Mouse (Mus musculus) heart, embryonic 16.5 days (tissue): Measurements from ENCODE around the gene Bscl2. TPM values are rescaled to one million over a fixed set of nuclear protein-coding genes. Genes with fewer than 3 reads are reported as not detected.

ENCODE experiments used
- ATAC-seq: fragments of 200-750 bp; cut with Nextera tagmentation; replicated peaks from 2 replicates; pipeline ENCODE4 v1.8.0; 2017; ENCODE audit warnings: moderate number of reproducible peaks; ENCODE audit not compliant: insufficient read depth, low FRiP score; ENCODE audit errors: extremely low read depth
- H3K27ac ChIP-seq: fragments of 300-500 bp; sonication (generic); 2 replicates; pipeline ENCODE4 v1.5.1; 2014; ENCODE audit warnings: mild to moderate bottlenecking, low read length, control low read depth, moderate library complexity
- H3K27me3 ChIP-seq: fragments of 300-500 bp; sonication (generic); 2 replicates; pipeline ENCODE4 v1.6.1; 2014; ENCODE audit warnings: low read length, mixed read lengths; ENCODE audit not compliant: control insufficient read depth, insufficient read depth
- H3K36me3 ChIP-seq: fragments of 300-500 bp; sonication (generic); 2 replicates; pipeline ENCODE4 v1.6.1; 2014; ENCODE audit not compliant: control insufficient read depth, insufficient read depth
- H3K4me1 ChIP-seq: fragments of 300-500 bp; sonication (generic); 2 replicates; pipeline ENCODE4 v1.6.1; 2014; ENCODE audit warnings: low read length, mixed read lengths; ENCODE audit not compliant: control insufficient read depth, insufficient read depth
- H3K4me2 ChIP-seq: fragments of 300-500 bp; sonication (generic); 2 replicates; pipeline ENCODE4 v1.6.1; 2014; ENCODE audit warnings: low read depth, mild to moderate bottlenecking, control low read depth, low read length
- H3K4me3 ChIP-seq: fragments of 300-500 bp; sonication (generic); 2 replicates; pipeline ENCODE4 v1.5.1; 2014; ENCODE audit warnings: mild to moderate bottlenecking, control low read depth, low read length
- H3K9ac ChIP-seq: fragments of 300-500 bp; sonication (generic); 2 replicates; pipeline ENCODE4 v1.6.1; 2014; ENCODE audit warnings: low read length, control low read depth
- H3K9me3 ChIP-seq: fragments of 300-500 bp; sonication (generic); replicated peaks from 2 replicates; pipeline ENCODE4 v1.6.1; 2016; ENCODE audit warnings: low read length; ENCODE audit not compliant: control insufficient read depth
- WGBS: fragments of 180-500 bp; shearing (Covaris S2); extraction: QIAGEN DNeasy Blood & Tissue Kit; methylation state at CpG from one replicate; pipeline ENCODE4 v1.1.7; 2014; 5-methylcytosine and 5-hydroxymethylcytosine counted together
- polyA plus RNA-seq: library from polyadenylated mRNA; unstranded; fragments of >200 nt; fragmentation: Nextera tagmentation; extraction: Ambion mirVana; gene quantifications from 2 replicates; pipeline ENCODE4 v1.2.1, GENCODE M21; 2015

Bscl2 gene
- polyA plus RNA-seq, 1 experiment from 2014 or later: 43.9 TPM

DNA sequence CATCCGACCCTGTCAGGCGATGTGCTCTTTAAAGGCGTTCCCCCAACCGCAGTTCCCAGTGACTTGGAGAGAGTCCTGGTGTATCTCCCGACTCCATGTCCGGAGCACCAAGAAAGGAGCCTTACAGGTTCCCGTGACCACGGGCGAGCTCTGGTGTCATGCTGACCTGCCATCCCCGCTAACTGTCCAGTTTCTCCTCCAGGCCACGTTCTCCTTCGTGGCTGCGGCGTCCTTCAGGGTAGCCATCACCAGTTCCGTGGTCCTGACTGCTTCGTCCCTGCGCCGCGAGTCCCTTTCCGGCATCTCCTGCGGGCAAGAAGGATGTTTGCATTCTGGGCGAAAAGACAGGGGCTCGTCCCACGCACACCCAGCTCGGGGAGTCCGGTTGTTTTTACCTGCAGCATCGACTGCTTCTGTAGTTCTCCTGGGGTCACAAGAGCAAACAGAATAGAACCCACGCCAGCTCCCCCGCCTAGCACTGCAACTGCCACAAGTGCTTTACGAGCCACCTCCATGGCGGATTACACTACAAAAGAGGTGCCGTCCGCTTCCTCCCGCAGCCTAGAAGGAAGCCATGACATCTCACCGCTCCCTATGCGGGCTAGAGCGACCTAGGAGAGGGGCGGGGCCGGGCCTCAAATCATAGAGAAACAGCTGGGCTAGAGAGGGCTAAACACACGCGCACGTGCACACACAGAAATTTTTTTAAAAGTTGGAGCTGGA lies 43.2 kb downstream of the Bscl2 start, which contains the start of gene Uqcc3:
Gene Uqcc3, minus strand, starts transcription at position 613 of the 723 bp plus-strand sequence.
- WGBS: under 1% methylated on average over 42 of the region's 42 CpGs
- H3K27ac ChIP-seq: peak within 1 kb of the TSS; percentile 92
- H3K4me2 ChIP-seq: peak within 1 kb of the TSS; percentile 85
- no peaks in the 10 kb centered on the region for H3K27me3 ChIP-seq
- peak within 1 kb of the TSS; percentile 95 for H3K4me3 ChIP-seq
- H3K9ac ChIP-seq: peak within 1 kb of the TSS; percentile 93
- peak; percentile 92 for ATAC-seq
- H3K36me3 ChIP-seq: peaks cover 17% of the 10 kb centered on the region
- H3K4me1 ChIP-seq: peaks cover 8% of the 10 kb centered on the region
- no peaks in the 10 kb centered on the region for H3K9me3 ChIP-seq

DNA sequence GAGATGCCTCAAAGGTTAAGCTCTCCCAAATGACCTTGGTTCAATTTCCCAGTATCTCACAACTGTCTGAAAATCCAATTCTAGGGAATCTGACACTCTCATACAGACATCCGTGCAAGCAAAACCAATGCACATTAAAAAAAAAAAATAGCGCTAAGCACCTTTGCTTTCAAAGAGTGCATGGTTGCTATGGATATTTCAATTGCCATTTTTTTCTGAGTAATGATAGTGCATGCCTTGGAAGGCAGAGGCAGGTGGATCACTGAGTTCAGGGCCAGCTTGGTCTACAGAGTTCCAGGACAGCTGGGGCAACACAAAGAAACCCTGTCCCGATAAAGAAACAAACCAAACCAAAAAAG lies 43.7 kb downstream of the Bscl2 start:
- 14% methylated on average over 3 of the region's 3 CpGs for WGBS
- H3K27me3 ChIP-seq: no peaks in the 10 kb centered on the region
- peaks cover 12% of the 10 kb centered on the region for H3K36me3 ChIP-seq
- ATAC-seq: no peak
- H3K9ac ChIP-seq: peak overlapping the region; percentile 93
- peaks cover 8% of the 10 kb centered on the region for H3K4me1 ChIP-seq
- H3K9me3 ChIP-seq: no peaks in the 10 kb centered on the region
- peak overlapping the region; percentile 95 for H3K4me3 ChIP-seq
- H3K27ac ChIP-seq: peak overlapping the region; percentile 32; the same call in 1 of the 2 replicates
- H3K4me2 ChIP-seq: peak overlapping the region; percentile 85

DNA sequence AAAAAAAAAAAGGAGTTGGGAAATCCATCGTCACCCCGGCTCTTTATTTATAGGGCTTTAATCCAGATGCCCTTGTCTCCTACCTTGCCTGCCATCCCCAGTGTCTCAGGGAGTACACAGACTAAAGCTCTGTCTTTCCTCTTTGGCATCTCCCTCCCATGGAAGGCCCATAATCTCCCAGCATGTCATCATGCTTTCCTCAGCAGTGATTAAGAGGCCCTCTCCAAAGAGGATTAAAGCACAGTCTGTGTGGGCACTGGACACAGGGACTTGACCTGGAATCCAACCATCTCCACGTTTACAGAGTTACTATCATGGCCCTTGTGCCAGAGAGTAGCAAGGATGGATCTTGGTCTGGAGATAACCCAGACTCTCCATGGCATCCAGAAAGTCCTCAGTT lies 46.3 kb downstream of the Bscl2 start, which contains the start of the genes Lbhd1 and Gm49403:
Gene Lbhd1, plus strand, starts transcription at position 117 of the 400 bp plus-strand sequence.
Gene Gm49403, plus strand, starts transcription at position 315 of the 400 bp plus-strand sequence.
- H3K4me3 ChIP-seq: no peak within 1 kb of the TSS
- 67% methylated on average over 3 of the region's 3 CpGs for WGBS
- no peaks in the 10 kb centered on the region for H3K36me3 ChIP-seq
- ATAC-seq: no peak
- H3K27ac ChIP-seq: no peak within 1 kb of the TSS
- no peak within 1 kb of the TSS for H3K4me2 ChIP-seq
- H3K9me3 ChIP-seq: no peaks in the 10 kb centered on the region
- H3K9ac ChIP-seq: no peak within 1 kb of the TSS
- peaks cover 16% of the 10 kb centered on the region for H3K4me1 ChIP-seq
- H3K27me3 ChIP-seq: no peaks in the 10 kb centered on the region

DNA sequence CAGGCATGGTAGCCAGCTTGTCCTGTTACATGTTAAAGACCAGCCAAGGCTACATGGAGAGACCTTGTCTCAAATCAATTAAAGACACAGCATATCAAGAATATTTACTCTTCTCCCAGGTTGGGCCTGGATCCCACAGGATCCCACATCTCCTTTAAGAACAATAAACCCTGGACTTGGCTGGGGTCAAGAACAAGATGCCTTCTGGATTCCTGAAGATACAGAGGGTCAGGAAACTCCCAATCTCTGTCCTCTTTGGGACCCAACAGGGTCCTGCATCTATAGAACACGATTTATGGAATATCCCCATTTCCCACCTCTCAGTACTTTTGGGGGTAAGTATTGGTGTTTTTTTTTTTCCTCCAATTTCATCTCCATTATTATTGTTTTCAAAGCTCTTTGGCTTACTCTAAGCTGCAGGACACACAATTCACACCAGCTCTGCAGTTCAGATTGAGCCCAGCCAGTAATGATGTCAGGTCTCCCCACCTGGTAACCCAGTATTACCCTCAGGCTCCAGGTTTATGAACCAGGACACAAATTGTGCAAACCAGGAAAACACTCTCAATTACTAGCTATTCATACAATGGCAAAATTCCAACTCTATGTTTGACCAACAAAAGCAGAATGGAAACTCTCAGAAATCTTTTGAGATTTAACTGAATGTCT lies 49.8 kb downstream of the Bscl2 start:
- WGBS: 38% methylated on average over 1 of the region's 1 CpGs

DNA sequence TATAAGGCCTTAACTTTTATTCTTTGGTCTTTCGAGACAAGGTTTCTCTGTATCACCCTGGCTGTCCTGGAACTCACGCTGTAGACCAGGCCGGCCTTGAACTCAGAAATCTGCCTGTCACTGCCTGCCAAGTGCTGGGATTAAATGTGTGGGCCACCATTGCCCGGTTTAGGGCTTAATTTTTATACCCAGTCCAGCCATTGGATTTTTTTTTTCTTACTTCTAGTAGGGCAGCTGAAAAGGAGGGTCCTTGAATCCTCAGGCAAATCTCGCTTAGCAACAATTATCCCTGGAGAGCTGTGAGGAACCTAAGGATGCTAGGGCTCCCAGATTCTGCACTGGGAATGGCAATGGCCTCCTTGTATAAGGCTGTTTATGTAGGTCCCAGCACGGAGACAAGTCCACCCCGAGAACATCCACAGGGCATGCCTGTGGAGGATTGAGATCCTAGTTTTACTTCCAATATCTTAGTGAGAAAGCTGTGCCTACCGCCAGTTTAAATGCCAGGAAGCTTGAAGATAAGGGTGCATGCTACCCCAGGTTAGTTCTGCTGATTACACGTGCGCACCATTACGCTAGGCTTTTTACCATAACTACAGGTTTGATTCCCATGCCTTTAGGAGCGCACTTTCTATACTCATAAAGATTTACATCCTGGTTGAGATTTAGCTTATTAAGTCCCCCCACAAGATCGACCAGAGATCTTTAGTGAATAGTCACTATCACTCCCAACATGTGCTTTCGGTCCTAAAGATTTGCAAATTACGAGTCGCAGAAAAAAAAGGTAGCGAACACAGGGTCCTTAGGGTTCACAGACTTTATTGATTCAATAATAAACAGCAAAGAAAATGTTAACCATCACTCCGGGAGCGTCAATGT lies 50.6 kb downstream of the Bscl2 start:
- Histone ChIP-seq H3K9me3 (no peaks in the 10 kb centered on the region), H3K27ac (peak overlapping the region; percentile 85), H3K36me3 (peaks cover 5% of the 10 kb centered on the region; the same call in 1 of the 2 replicates), H3K4me3 (peak overlapping the region; percentile 77), H3K9ac (peak overlapping the region; percentile 86), H3K4me2 (peak overlapping the region; percentile 82), H3K27me3 (no peaks in the 10 kb centered on the region), H3K4me1 (peaks cover 15% of the 10 kb centered on the region)
- WGBS: 20% methylated on average over 19 of the region's 19 CpGs
- ATAC-seq: no peak

More for the DNA sequence above, 49.8 kb downstream of the Bscl2 start:
- H3K4me3 ChIP-seq: no peak overlapping the region
- peak overlapping the region; percentile 82; the same call in 1 of the 2 replicates for H3K4me2 ChIP-seq
- H3K36me3 ChIP-seq: peaks cover 5% of the 10 kb centered on the region; the same call in 1 of the 2 replicates
- no peaks in the 10 kb centered on the region for H3K27me3 ChIP-seq
- ATAC-seq: no peak
- peaks cover 12% of the 10 kb centered on the region for H3K4me1 ChIP-seq
- H3K9ac ChIP-seq: no peak overlapping the region
- H3K9me3 ChIP-seq: no peaks in the 10 kb centered on the region
- H3K27ac ChIP-seq: no peak overlapping the region

DNA sequence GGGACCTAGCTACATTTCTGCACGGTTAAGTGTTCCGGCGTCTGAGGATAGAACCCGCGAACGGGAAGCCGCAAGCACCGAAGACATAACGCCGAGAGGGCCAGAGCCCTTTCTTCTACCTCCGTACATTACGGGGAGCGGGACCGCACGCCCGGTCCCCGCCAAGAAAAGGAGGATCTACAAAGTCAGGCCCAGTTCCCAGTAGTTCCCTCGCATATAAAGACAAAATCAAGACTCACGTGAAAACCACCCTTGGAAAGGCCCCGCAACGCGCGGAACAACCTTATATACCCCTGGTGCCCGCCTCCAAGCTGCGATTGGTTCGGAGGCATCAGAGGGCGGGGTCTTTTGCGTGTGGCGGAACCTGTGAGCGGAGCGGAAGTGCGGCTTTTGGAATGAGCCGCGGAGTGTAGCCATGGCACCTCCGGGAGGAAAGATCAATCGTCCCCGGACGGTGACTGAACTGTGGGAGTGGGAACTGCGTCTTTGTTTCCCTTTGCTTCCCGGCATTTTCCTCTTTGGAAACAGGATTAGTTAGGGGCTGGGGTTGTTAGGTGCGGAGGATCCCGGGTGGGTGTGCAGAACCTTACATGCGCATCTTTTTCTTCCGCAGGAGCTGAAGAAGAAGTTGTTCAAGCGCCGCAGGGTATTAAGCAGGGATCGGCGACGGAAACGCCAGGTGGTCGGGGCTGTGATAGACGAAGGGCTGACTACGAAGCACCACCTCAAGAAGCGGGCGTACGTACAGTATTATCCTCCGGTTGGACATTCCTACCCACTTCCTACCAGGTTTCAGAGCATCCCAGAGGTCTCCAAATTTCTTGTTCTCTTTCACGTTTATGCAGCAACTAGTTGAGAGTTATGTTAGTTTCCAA lies 51.5 kb downstream of the Bscl2 start, which contains the start of the genes 1810009A15Rik and Gm49416:
Gene 1810009A15Rik, plus strand, starts transcription at position 343 of the 875 bp plus-strand sequence.
Gene Gm49416, plus strand, starts transcription at position 416 of the 875 bp plus-strand sequence.
- WGBS: under 1% methylated on average over 58 of the region's 58 CpGs
- H3K36me3 ChIP-seq: peaks cover 5% of the 10 kb centered on the region; the same call in 1 of the 2 replicates
- ATAC-seq: peak; percentile 95; the same call in 1 of the 2 replicates
- H3K9ac ChIP-seq: peak within 1 kb of the TSS; percentile 86
- H3K4me2 ChIP-seq: peak within 1 kb of the TSS; percentile 86
- H3K27me3 ChIP-seq: no peaks in the 10 kb centered on the region
- peak within 1 kb of the TSS; percentile 85 for H3K27ac ChIP-seq
- peak within 1 kb of the TSS; percentile 77 for H3K4me3 ChIP-seq
- no peaks in the 10 kb centered on the region for H3K9me3 ChIP-seq
- H3K4me1 ChIP-seq: peaks cover 19% of the 10 kb centered on the region

DNA sequence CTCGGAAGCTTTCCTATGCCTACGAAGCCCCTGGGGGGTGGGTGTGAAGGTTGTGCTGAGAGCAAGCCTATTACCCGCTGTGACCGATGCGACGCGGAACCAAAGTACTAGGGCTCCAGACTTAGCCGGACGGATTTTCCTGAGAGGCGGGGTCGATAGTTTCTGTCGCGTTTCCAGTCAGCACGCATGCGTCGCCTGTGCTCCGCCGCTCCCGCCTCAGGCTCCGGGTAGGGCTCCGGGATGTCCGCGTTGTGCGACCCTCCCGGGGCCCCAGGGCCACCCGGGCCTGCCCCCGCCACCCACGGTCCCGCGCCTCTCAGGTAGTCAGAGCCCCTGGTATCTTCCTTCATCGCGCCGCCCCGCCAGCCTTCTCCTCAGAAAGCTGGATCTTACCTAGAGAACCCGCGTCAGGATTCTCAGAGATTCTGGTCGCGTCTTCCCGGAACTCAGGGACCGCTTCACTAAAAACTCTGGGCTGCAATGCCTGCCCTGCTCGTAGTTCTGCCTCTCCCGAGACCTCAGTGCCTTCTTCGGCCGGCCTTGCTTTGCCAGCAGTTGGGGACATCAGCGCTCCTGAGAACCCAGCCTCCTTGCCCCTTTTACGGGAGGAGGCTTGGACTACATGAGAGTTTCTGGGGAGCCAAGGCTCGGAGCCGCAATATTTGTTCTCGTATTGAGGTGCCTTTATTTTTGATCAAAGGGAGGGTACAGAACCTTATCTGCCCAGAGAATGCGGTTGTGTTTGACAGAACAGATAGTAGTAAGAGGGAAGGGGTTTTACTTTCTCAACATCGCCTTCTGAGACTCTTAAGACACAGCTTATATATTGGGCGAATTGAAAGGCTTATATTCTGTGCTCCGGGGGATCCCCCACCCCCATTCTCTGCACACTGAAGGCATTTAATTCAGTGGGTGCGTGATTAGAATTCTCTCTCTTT lies 55.8 kb downstream of the Bscl2 start, which contains the start of gene Ints5:
Gene Ints5, plus strand, starts transcription at position 177 of the 938 bp plus-strand sequence.
- peak; percentile 33 for ATAC-seq
- H3K27ac ChIP-seq: peak within 1 kb of the TSS; percentile 86
- no peaks in the 10 kb centered on the region for H3K9me3 ChIP-seq
- H3K4me1 ChIP-seq: peaks cover 25% of the 10 kb centered on the region
- peak within 1 kb of the TSS; percentile 92 for H3K9ac ChIP-seq
- peak within 1 kb of the TSS; percentile 94 for H3K4me2 ChIP-seq
- no peaks in the 10 kb centered on the region for H3K27me3 ChIP-seq
- WGBS: 2% methylated on average over 53 of the region's 54 CpGs
- peaks cover 12% of the 10 kb centered on the region; the same call in 1 of the 2 replicates for H3K36me3 ChIP-seq
- H3K4me3 ChIP-seq: peak within 1 kb of the TSS; percentile 80
